Comparison of ENCODE assay signal across 10 mouse cellular contexts in the genomic region with DNA sequence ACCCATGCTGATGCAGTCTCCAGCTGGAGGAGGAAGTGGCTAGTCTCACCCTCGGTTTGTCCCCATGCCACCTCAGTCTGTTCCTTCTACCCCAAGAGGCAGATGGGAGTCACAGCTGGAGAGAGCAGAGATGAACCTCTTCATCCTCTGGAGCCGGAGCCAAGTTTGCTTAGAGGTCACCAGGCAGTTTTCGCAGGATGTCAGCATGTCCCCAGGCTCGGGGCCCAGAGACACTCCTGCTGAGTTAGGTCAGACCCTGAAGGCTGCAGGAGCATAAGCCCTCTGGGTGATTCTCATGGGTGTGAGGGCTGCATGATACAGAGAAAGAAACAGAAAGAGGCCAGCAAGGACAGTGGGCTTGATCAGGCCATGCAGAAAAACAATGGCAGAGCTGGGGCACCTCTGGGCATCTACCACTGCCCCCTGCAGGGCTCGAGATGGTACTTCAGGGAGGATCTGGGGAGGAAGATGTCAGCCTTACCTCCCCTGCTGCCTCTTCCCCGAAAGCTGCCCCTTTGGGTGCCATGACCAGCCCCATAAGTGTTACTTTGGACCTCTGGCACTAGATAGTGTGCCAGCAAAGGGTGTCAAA. TPM values are rescaled to one million over a fixed set of nuclear protein-coding genes. Genes with fewer than 3 reads are reported as not detected.
A peak's percentile ranks its signal among the peaks of the same experiment; 100 is the strongest.
DNase-seq lines count a peak whose midpoint lies in the region; ATAC-seq and TF ChIP-seq lines count a peak whose summit lies in the region.
"Had no signal": no experiment of that assay in that cellular context is flagged by ENCODE, and none has a peak within 500 bp of the region (broad histone marks: within the 10 kb centered on the region; RNA-seq: fewer than 3 reads in every experiment).

No protein-coding gene starts in this region.

- TF ChIP-seq EP300 in stomach, postnatal 0 days (optimal IDR thresholded peaks at IDR 0.05): no peak

- no peaks in the 10 kb centered on the region for H3K27me3 ChIP-seq in testis, adult 2 months (ENCODE audit: control insufficient read depth, insufficient read depth, low read length)
- no peaks in the 10 kb centered on the region for H3K27me3 ChIP-seq in stomach, postnatal 0 days (ENCODE audit: control insufficient read depth, insufficient read depth, low read length)
- H3K27me3 ChIP-seq in forebrain, embryonic 14.5 days (replicated peaks; ENCODE audit: control insufficient read depth, insufficient read depth, low read length): peaks cover 25% of the 10 kb centered on the region

- H3K4me1 ChIP-seq in testis, adult 2 months (ENCODE audit: control insufficient read depth, insufficient read depth, low read length): peaks cover 17% of the 10 kb centered on the region
- 0 out of 2 replicates have a peak, but pooled peaks cover 2% of the 10 kb centered on the region for H3K4me1 ChIP-seq in stomach, postnatal 0 days (replicated peaks; ENCODE audit: control insufficient read depth, insufficient read depth)
- H3K4me1 ChIP-seq in forebrain, embryonic 14.5 days (ENCODE audit: control insufficient read depth, insufficient read depth, low read length): peaks cover 5% of the 10 kb centered on the region; the same call in 1 of the 2 replicates

- H3K4me2 ChIP-seq in stomach, postnatal 0 days (replicated peaks; ENCODE audit: low read depth): no peak overlapping the region
- H3K4me2 ChIP-seq in forebrain, embryonic 14.5 days (ENCODE audit: low read length): no peak overlapping the region
- H3K4me2 ChIP-seq: hindbrain, embryonic 14.5 days; midbrain, embryonic 11.5 days had no signal

- TF ChIP-seq CTCF in testis, adult 2 months (IDR thresholded peaks at IDR 0.05; ENCODE audit: control insufficient read depth, insufficient read depth, insufficient replicate concordance, low read depth, low read length): peak; percentile 48; the same call in 1 of the 2 replicates
- peak; percentile 64 for TF ChIP-seq CTCF in stomach, postnatal 0 days (IDR thresholded peaks at IDR 0.05; ENCODE audit: low read depth)

- peak overlapping the region; percentile 68 for H3K27ac ChIP-seq in testis, adult 2 months (ENCODE audit: control insufficient read depth, insufficient read depth, low read depth, low read length)
- H3K27ac ChIP-seq in stomach, postnatal 0 days (replicated peaks): no peak overlapping the region
- no peak overlapping the region for H3K27ac ChIP-seq in forebrain, embryonic 14.5 days (ENCODE audit: low read depth, low read length)
- H3K27ac ChIP-seq: hindbrain, embryonic 14.5 days had no signal

- H3K9ac ChIP-seq in stomach, postnatal 0 days (ENCODE audit: low read length): no peak overlapping the region
- H3K9ac ChIP-seq in forebrain, embryonic 14.5 days (ENCODE audit: low read length): no peak overlapping the region
- H3K9ac ChIP-seq: hindbrain, embryonic 14.5 days had no signal

- 70% methylated on average over 6 of the region's 6 CpGs for WGBS in stomach, postnatal 0 days
- WGBS in forebrain, embryonic 14.5 days: 73% methylated on average over 6 of the region's 6 CpGs

- H3K9me3 ChIP-seq in stomach, postnatal 0 days (ENCODE audit: control insufficient read depth, low read length): no peaks in the 10 kb centered on the region
- H3K9me3 ChIP-seq in forebrain, embryonic 14.5 days (replicated peaks; ENCODE audit: control insufficient read depth, low read length): no peaks in the 10 kb centered on the region

- no peaks in the 10 kb centered on the region for H3K36me3 ChIP-seq in testis, adult 2 months (ENCODE audit: control insufficient read depth, insufficient read depth, low read length)
- H3K36me3 ChIP-seq in stomach, postnatal 0 days (ENCODE audit: control insufficient read depth, insufficient read depth, low read length): no peaks in the 10 kb centered on the region
- no peaks in the 10 kb centered on the region for H3K36me3 ChIP-seq in forebrain, embryonic 14.5 days (ENCODE audit: control insufficient read depth, insufficient read depth, low read length)

- DNase-seq in heart, adult 11 months: peak; percentile 90
- DNase-seq in heart, adult 18-20 months: no peak
- DNase-seq in testis, postnatal 10 days (ENCODE audit: low spot score): no peak
- DNase-seq in adrenal gland, postnatal 10 days: peak; percentile 65
- DNase-seq in stomach, postnatal 0 days (ENCODE audit: low spot score): no peak
- no peak for DNase-seq in forebrain, embryonic 14.5 days (ENCODE audit: low spot score)
- DNase-seq in kidney, adult 18-20 months: no peak

- ATAC-seq in stomach, postnatal 0 days (ENCODE audit: low FRiP score, low TSS enrichment): no peak
- ATAC-seq in forebrain, embryonic 14.5 days: no peak

- no peak for TF ChIP-seq POLR2A in testis, adult 2 months (IDR thresholded peaks at IDR 0.05; ENCODE audit: control insufficient read depth, low read depth, low read length)

- H3K4me3 ChIP-seq in testis, adult 2 months (ENCODE audit: control insufficient read depth, low read depth, low read length): no peak overlapping the region
- H3K4me3 ChIP-seq in stomach, postnatal 0 days (ENCODE audit: low read depth, low read length): no peak overlapping the region
- no peak overlapping the region for H3K4me3 ChIP-seq in forebrain, embryonic 14.5 days (ENCODE audit: low read depth, low read length)

RNA-seq across cellular contexts. Expression of gene Nxph3, which starts 5.1 kb away (rescaled TPM):
- under 1 TPM; 0.47 to 0.64 TPM for total RNA-seq in heart, adult 18-20 months (2021)
- 1.9 and 2.0 TPM in 2 replicates for polyA plus RNA-seq in testis, adult 2 months (2012; rRNA removed)
- 1 to 10 TPM; 2.3 to 2.4 TPM for total RNA-seq in adrenal gland, postnatal 10 days (2021)
- polyA plus RNA-seq in stomach, postnatal 0 days (2015; fragmentation: Nextera tagmentation; extraction: Ambion mirVana): 0.44 and 0.76 TPM in 2 replicates
- polyA plus RNA-seq in forebrain, embryonic 14.5 days (2014; fragmentation: Nextera tagmentation; extraction: Ambion mirVana): 7.8 and 10.3 TPM in 2 replicates

Comparison
In these comparisons a context has a peak if more than half of its experiments do, and no peak if none do; other contexts are left out.
1. DNase-seq: peak in heart, adult 11 months (single experiment) and adrenal gland, postnatal 10 days (single experiment); none in heart, adult 18-20 months (0 of 2), testis, postnatal 10 days (single experiment), stomach, postnatal 0 days (single experiment), forebrain, embryonic 14.5 days (single experiment) and kidney, adult 18-20 months (single experiment).